Mouse (Mus musculus) liver, embryonic 12.5 days (tissue): ENCODE measurements around the gene Kcnj12. TPM values are rescaled to one million over a fixed set of nuclear protein-coding genes. Genes with fewer than 3 reads are reported as not detected.
A peak's percentile ranks its signal among the peaks of the same experiment; 100 is the strongest.

Source experiments
- ATAC-seq: fragments of 200-750 bp; cut with Nextera tagmentation; 2 replicates; pipeline ENCODE4 v1.8.0; 2017; ENCODE audit warnings: moderate number of reproducible peaks, mild to moderate bottlenecking, moderate library complexity
- H3K27ac ChIP-seq: fragments of 300-500 bp; sonication (generic); 2 replicates; pipeline ENCODE4 v1.5.1; 2016; ENCODE audit warnings: mild to moderate bottlenecking
- H3K27me3 ChIP-seq: fragments of 300-500 bp; sonication (generic); replicated peaks from 2 replicates; pipeline ENCODE4 v1.6.1; 2016; ENCODE audit warnings: mild to moderate bottlenecking, moderate library complexity
- H3K36me3 ChIP-seq: fragments of 300-500 bp; sonication (generic); 2 replicates; pipeline ENCODE4 v1.6.1; 2016; ENCODE audit warnings: mild to moderate bottlenecking, moderate library complexity
- H3K4me1 ChIP-seq: fragments of 300-500 bp; sonication (generic); 2 replicates; pipeline ENCODE4 v1.6.1; 2016
- H3K4me2 ChIP-seq: fragments of 300-500 bp; sonication (generic); 2 replicates; pipeline ENCODE4 v1.6.1; 2016; ENCODE audit warnings: mild to moderate bottlenecking, moderate library complexity
- H3K4me3 ChIP-seq: fragments of 300-500 bp; sonication (generic); 2 replicates; pipeline ENCODE4 v1.5.1; 2016; ENCODE audit warnings: mild to moderate bottlenecking, moderate library complexity
- H3K9ac ChIP-seq: fragments of 300-500 bp; sonication (generic); 2 replicates; pipeline ENCODE4 v1.6.1; 2016; ENCODE audit warnings: mild to moderate bottlenecking, moderate library complexity
- H3K9me3 ChIP-seq: fragments of 300-500 bp; sonication (generic); replicated peaks from 2 replicates; pipeline ENCODE4 v1.6.1; 2016; ENCODE audit warnings: mild to moderate bottlenecking, moderate library complexity
- WGBS: fragments of 180-500 bp; shearing (Covaris S2); methylation state at CpG from one replicate; pipeline ENCODE4 v1.1.7; 2016; ENCODE audit not compliant: insufficient replicate concordance; 5-methylcytosine and 5-hydroxymethylcytosine counted together
- polyA plus RNA-seq: library from polyadenylated mRNA; unstranded; fragments of >200 nt; fragmentation: Nextera tagmentation; extraction: Ambion mirVana; gene quantifications from 2 replicates; pipeline ENCODE4 v1.2.1, GENCODE M21; 2016

Kcnj12 gene
- polyA plus RNA-seq, 1 experiment from 2014 or later, result 0.07 TPM

- Histone ChIP-seq H3K4me3 (no peak overlapping the region), H3K9me3 (no peaks in the 10 kb centered on the region), H3K36me3 (no peaks in the 10 kb centered on the region), H3K4me2 (no peak overlapping the region), H3K9ac (no peak overlapping the region), H3K27ac (no peak overlapping the region), H3K27me3 (peaks cover 22% of the 10 kb centered on the region), H3K4me1 (peaks cover 54% of the 10 kb centered on the region)
- no peak for ATAC-seq
- 75% methylated on average over 10 of the region's 10 CpGs for WGBS
These were observed 46.5 kb downstream of the Kcnj12 start for GRCm38 (mm10) chr11:61068866-61069265.

GRCm38 (mm10) chr11:61069645-61070044, 47.3 kb downstream of the Kcnj12 start:
- H3K4me3 ChIP-seq, result no peak overlapping the region
- no peak overlapping the region for H3K9ac ChIP-seq
- 91% methylated on average over 18 of the region's 18 CpGs for WGBS
- no peaks in the 10 kb centered on the region for H3K9me3 ChIP-seq
- peaks cover 61% of the 10 kb centered on the region for H3K4me1 ChIP-seq
- ATAC-seq, result no peak
- no peaks in the 10 kb centered on the region for H3K36me3 ChIP-seq
- no peak overlapping the region for H3K27ac ChIP-seq
- no peak overlapping the region for H3K4me2 ChIP-seq
- H3K27me3 ChIP-seq, result peaks cover 15% of the 10 kb centered on the region

- WGBS, result 58% methylated on average over 5 of the region's 5 CpGs
- peak; percentile 34; the same call in 1 of the 2 replicates for ATAC-seq
- Histone ChIP-seq H3K4me1 (peaks cover 64% of the 10 kb centered on the region), H3K36me3 (no peaks in the 10 kb centered on the region), H3K27me3 (no peaks in the 10 kb centered on the region; the same call in 1 of the 2 replicates), H3K4me3 (peak overlapping the region; percentile 29), H3K9me3 (no peaks in the 10 kb centered on the region), H3K27ac (peak overlapping the region; percentile 89), H3K4me2 (peak overlapping the region; percentile 66), H3K9ac (peak overlapping the region; percentile 49)
These were observed 52.4 kb downstream of the Kcnj12 start for GRCm38 (mm10) chr11:61074646-61075317.

- H3K9me3 ChIP-seq, result no peaks in the 10 kb centered on the region
- ATAC-seq, result peak; percentile 98
- H3K27me3 ChIP-seq, result peaks cover under 1% of the 10 kb centered on the region; the same call in 1 of the 2 replicates
- peak overlapping the region; percentile 89 for H3K27ac ChIP-seq
- H3K4me3 ChIP-seq, result peak overlapping the region; percentile 29
- no peaks in the 10 kb centered on the region for H3K36me3 ChIP-seq
- peaks cover 68% of the 10 kb centered on the region for H3K4me1 ChIP-seq
- 40% methylated on average over 15 of the region's 15 CpGs for WGBS
- peak overlapping the region; percentile 66 for H3K4me2 ChIP-seq
- peak overlapping the region; percentile 49 for H3K9ac ChIP-seq
These were observed 53.3 kb downstream of the Kcnj12 start for GRCm38 (mm10) chr11:61075361-61076326.

GRCm38 (mm10) chr11:61081624-61082023, 59.3 kb downstream of the Kcnj12 start:
- no peak for ATAC-seq
- Histone ChIP-seq H3K4me1 (peaks cover 16% of the 10 kb centered on the region), H3K4me3 (no peak overlapping the region), H3K9me3 (no peaks in the 10 kb centered on the region), H3K4me2 (no peak overlapping the region), H3K9ac (no peak overlapping the region), H3K27ac (no peak overlapping the region), H3K27me3 (peaks cover 47% of the 10 kb centered on the region), H3K36me3 (no peaks in the 10 kb centered on the region)
- WGBS, result 80% methylated on average over 2 of the region's 2 CpGs

GRCm38 (mm10) chr11:61090195-61090594, 67.8 kb downstream of the Kcnj12 start:
- Histone ChIP-seq H3K9ac (no peak overlapping the region), H3K27ac (no peak overlapping the region), H3K9me3 (no peaks in the 10 kb centered on the region), H3K4me1 (no peaks in the 10 kb centered on the region), H3K27me3 (peaks cover 33% of the 10 kb centered on the region; the same call in 1 of the 2 replicates), H3K4me2 (no peak overlapping the region), H3K4me3 (no peak overlapping the region), H3K36me3 (no peaks in the 10 kb centered on the region)
- ATAC-seq, result no peak
- 66% methylated on average over 7 of the region's 7 CpGs for WGBS

GRCm38 (mm10) chr11:61091192-61091591, 68.8 kb downstream of the Kcnj12 start:
- H3K27me3 ChIP-seq, result peaks cover 24% of the 10 kb centered on the region; the same call in 1 of the 2 replicates
- H3K27ac ChIP-seq, result no peak overlapping the region
- H3K4me2 ChIP-seq, result no peak overlapping the region
- no peaks in the 10 kb centered on the region for H3K36me3 ChIP-seq
- no peak for ATAC-seq
- H3K9ac ChIP-seq, result no peak overlapping the region
- no peak overlapping the region for H3K4me3 ChIP-seq
- WGBS, result 44% methylated on average over 3 of the region's 3 CpGs
- no peaks in the 10 kb centered on the region for H3K9me3 ChIP-seq
- no peaks in the 10 kb centered on the region for H3K4me1 ChIP-seq

GRCm38 (mm10) chr11:61091642-61092262, 69.4 kb downstream of the Kcnj12 start:
- Histone ChIP-seq H3K9ac (no peak overlapping the region), H3K27ac (no peak overlapping the region), H3K4me1 (no peaks in the 10 kb centered on the region), H3K4me3 (no peak overlapping the region), H3K4me2 (no peak overlapping the region), H3K9me3 (no peaks in the 10 kb centered on the region), H3K27me3 (0 out of 2 replicates have a peak, but pooled peaks cover 22% of the 10 kb centered on the region), H3K36me3 (no peaks in the 10 kb centered on the region)
- 18% methylated on average over 7 of the region's 7 CpGs for WGBS
- no peak for ATAC-seq

GRCm38 (mm10) chr11:61098046-61098445, 75.7 kb downstream of the Kcnj12 start:
- ATAC-seq, result no peak
- Histone ChIP-seq H3K9ac (no peak overlapping the region), H3K27ac (no peak overlapping the region), H3K4me1 (no peaks in the 10 kb centered on the region), H3K9me3 (no peaks in the 10 kb centered on the region), H3K36me3 (no peaks in the 10 kb centered on the region), H3K4me2 (no peak overlapping the region), H3K4me3 (no peak overlapping the region), H3K27me3 (peaks cover 12% of the 10 kb centered on the region; the same call in 1 of the 2 replicates)
- WGBS, result 38% methylated on average over 1 of the region's 1 CpGs

- ATAC-seq, result no peak
- H3K4me1 ChIP-seq, result peaks cover 3% of the 10 kb centered on the region; the same call in 1 of the 2 replicates
- 59% methylated on average over 13 of the region's 13 CpGs for WGBS
These were observed 80.3 kb downstream of the Kcnj12 start for GRCm38 (mm10) chr11:61102397-61103339.

More at GRCm38 (mm10) chr11:61102397-61103339, 80.3 kb downstream of the Kcnj12 start:
- Histone ChIP-seq H3K9me3 (no peaks in the 10 kb centered on the region), H3K27me3 (peaks cover 6% of the 10 kb centered on the region; the same call in 1 of the 2 replicates), H3K36me3 (no peaks in the 10 kb centered on the region), H3K4me3 (no peak overlapping the region), H3K4me2 (no peak overlapping the region), H3K27ac (no peak overlapping the region), H3K9ac (no peak overlapping the region)
